Comparison of ENCODE assay signal across 15 mouse cellular contexts in the genomic region with DNA sequence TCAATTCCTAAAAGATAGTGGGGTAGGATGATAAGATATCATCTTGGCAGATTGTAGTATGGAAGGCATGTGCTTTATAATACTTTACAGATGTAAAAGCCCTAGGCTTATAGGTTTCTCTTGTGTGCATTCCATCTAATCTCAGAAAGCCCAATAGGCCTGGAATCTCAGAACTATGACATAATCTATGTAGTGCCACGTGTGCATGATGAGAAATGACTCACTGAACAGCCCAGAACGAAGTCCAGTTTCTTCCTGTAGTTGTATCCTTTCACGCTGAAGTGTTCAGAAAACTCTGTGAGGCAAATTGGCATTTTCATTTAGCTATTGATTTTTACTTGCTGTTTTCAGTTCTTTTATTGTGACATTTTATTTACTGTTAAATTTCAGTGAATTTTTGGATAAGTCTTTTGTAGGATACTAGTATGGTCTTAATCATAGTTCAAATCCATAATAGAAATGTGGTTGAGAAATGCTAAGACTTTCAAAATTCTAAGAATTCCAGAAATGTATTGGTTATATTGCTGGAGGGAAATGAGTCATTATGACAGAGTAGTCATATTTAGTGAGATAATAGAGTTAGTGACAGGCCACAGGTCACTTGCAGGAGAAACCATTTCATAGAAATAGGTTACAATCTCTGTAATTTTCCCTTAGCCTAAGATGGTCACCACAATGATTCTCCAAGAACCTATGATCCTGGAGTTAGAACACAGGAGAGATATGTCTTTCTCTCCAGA.
"Had no signal": no experiment of that assay in that cellular context is flagged by ENCODE, and none has a peak within 500 bp of the region (broad histone marks: within the 10 kb centered on the region; RNA-seq: fewer than 3 reads in every experiment).

No protein-coding gene starts in this region.

- H3K4me1 ChIP-seq: midbrain, embryonic 10.5 days; midbrain, embryonic 12.5 days; neural tube, embryonic 12.5 days; stomach, embryonic 15.5 days had no signal

- DNase-seq: lung, adult 18-20 months; lung, embryonic 14.5 days; lung, postnatal 10 days; lung, postnatal 4 days; midbrain, embryonic 14.5 days; right cerebral cortex, postnatal 14 days; thymus, adult 2 months; thymus, postnatal 25 days; thymus, postnatal 4 days had no signal

- H3K36me3 ChIP-seq: midbrain, embryonic 10.5 days; midbrain, embryonic 12.5 days; neural tube, embryonic 12.5 days; stomach, embryonic 15.5 days had no signal

- H3K9ac ChIP-seq: lung, embryonic 14.5 days; midbrain, embryonic 12.5 days; neural tube, embryonic 12.5 days; stomach, embryonic 15.5 days had no signal

- H3K27ac ChIP-seq: midbrain, embryonic 10.5 days; midbrain, embryonic 12.5 days; neural tube, embryonic 12.5 days; stomach, embryonic 15.5 days; stomach, postnatal 0 days had no signal

- H3K4me3 ChIP-seq: midbrain, embryonic 10.5 days; midbrain, embryonic 12.5 days; neural tube, embryonic 12.5 days; stomach, embryonic 15.5 days had no signal

- H3K27me3 ChIP-seq: midbrain, embryonic 12.5 days; neural tube, embryonic 12.5 days; stomach, embryonic 15.5 days had no signal

- H3K9me3 ChIP-seq: midbrain, embryonic 10.5 days; midbrain, embryonic 12.5 days; neural tube, embryonic 12.5 days; stomach, embryonic 15.5 days had no signal

- H3K4me2 ChIP-seq: lung, embryonic 14.5 days; midbrain, embryonic 12.5 days; neural tube, embryonic 12.5 days; stomach, embryonic 15.5 days had no signal

- ATAC-seq: midbrain, embryonic 16.5 days had no signal
